Mouse (Mus musculus): Measurements from ENCODE around the gene Pms1. TPM values are rescaled to one million over a fixed set of nuclear protein-coding genes. Genes with fewer than 3 reads are reported as not detected.
"Not testable (repeated sequence)": the region's sequence is repeated elsewhere in the genome, so short reads cannot be mapped to it uniquely, and the experiment has no call there.

Gene Pms1
- polyA plus RNA-seq (2012; rRNA removed) = 0.92 and 2.1 TPM in 2 replicates

GRCm38 (mm10) chr1:53296581-53297383 is at the start of gene Pms1, which contains the start of the genes Ormdl1 and Gm28778:
Pms1 (minus strand) TSS chr1:53297018.
Ormdl1 (plus strand) TSS chr1:53297095.
Gm28778 (plus strand) TSS chr1:53297111.
- peak; percentile 80 for DNase-seq (ENCODE audit: low read depth, low spot score)
- WGBS = under 1% methylated on average over 66 of the region's 66 CpGs

GRCm38 (mm10) chr1:53341071-53341470 is 44.3 kb upstream of the Pms1 start:
- no peak for DNase-seq (ENCODE audit: low read depth, low spot score)
- 98% methylated on average over 2 of the region's 2 CpGs for WGBS

- not testable (repeated sequence) for DNase-seq (ENCODE audit: low read depth, low spot score)
- WGBS = 49% methylated on average over 2 of the region's 2 CpGs
These were observed 40.6 kb upstream of the Pms1 start for GRCm38 (mm10) chr1:53337403-53337802.

GRCm38 (mm10) chr1:53335465-53335864 is 38.6 kb upstream of the Pms1 start:
- no peak for DNase-seq (ENCODE audit: low read depth, low spot score)

GRCm38 (mm10) chr1:53333527-53333926 is 36.7 kb upstream of the Pms1 start:
- 71% methylated on average over 5 of the region's 5 CpGs for WGBS

GRCm38 (mm10) chr1:53324827-53325494 is 28.1 kb upstream of the Pms1 start:
- no peak for DNase-seq (ENCODE audit: low read depth, low spot score)
- 89% methylated on average over 5 of the region's 5 CpGs for WGBS

More at GRCm38 (mm10) chr1:53333527-53333926, 36.7 kb upstream of the Pms1 start:
- DNase-seq (ENCODE audit: low read depth, low spot score) = not testable (repeated sequence)

- WGBS = 49% methylated on average over 1 of the region's 1 CpGs
- no peak for DNase-seq (ENCODE audit: low read depth, low spot score)
These were observed 27.5 kb upstream of the Pms1 start for GRCm38 (mm10) chr1:53324277-53324676.

GRCm38 (mm10) chr1:53323254-53323653 is 26.4 kb upstream of the Pms1 start:
- whole genome bisulfite sequencing = 70% methylated on average over 5 of the region's 5 CpGs
- DNase-seq (ENCODE audit: low read depth, low spot score) = no peak

GRCm38 (mm10) chr1:53321662-53322344 is 25.0 kb upstream of the Pms1 start:
- no peak for DNase-seq (ENCODE audit: low read depth, low spot score)
- WGBS = 98% methylated on average over 4 of the region's 4 CpGs

- 1% methylated on average over 27 of the region's 27 CpGs for WGBS
These were observed 16.5 kb upstream of the Pms1 start, which contains the start of gene Osgepl1 for GRCm38 (mm10) chr1:53312989-53313967. Osgepl1 (plus strand) TSS chr1:53313624.

GRCm38 (mm10) chr1:53300506-53300905 is 3.7 kb upstream of the Pms1 start:
- no peak for DNase-seq (ENCODE audit: low read depth, low spot score)
- WGBS = 65% methylated on average over 4 of the region's 4 CpGs

More at GRCm38 (mm10) chr1:53312989-53313967, 16.5 kb upstream of the Pms1 start, which contains the start of gene Osgepl1:
- peak; percentile 67 for DNase-seq (ENCODE audit: low read depth, low spot score)

- 27% methylated on average over 3 of the region's 3 CpGs for WGBS
- no peak for DNase-seq (ENCODE audit: low read depth, low spot score)
These were observed 5.6 kb downstream of the Pms1 start for GRCm38 (mm10) chr1:53291197-53291596.

- no peak for DNase-seq (ENCODE audit: low read depth, low spot score)
These were observed 24.2 kb downstream of the Pms1 start for GRCm38 (mm10) chr1:53272646-53273045.

GRCm38 (mm10) chr1:53269901-53270300 is 26.9 kb downstream of the Pms1 start:
- DNase-seq (ENCODE audit: low read depth, low spot score) = no peak
- WGBS = 73% methylated on average over 3 of the region's 3 CpGs

GRCm38 (mm10) chr1:53264958-53265612 is 31.7 kb downstream of the Pms1 start:
- DNase-seq (ENCODE audit: low read depth, low spot score) = not testable (repeated sequence)

GRCm38 (mm10) chr1:53226063-53226462 is 70.8 kb downstream of the Pms1 start:
- 83% methylated on average over 1 of the region's 1 CpGs for WGBS

GRCm38 (mm10) chr1:53225616-53226015 is 71.2 kb downstream of the Pms1 start:
- no peak for DNase-seq (ENCODE audit: low read depth, low spot score)
- WGBS = 85% methylated on average over 3 of the region's 3 CpGs

More at GRCm38 (mm10) chr1:53226063-53226462, 70.8 kb downstream of the Pms1 start:
- no peak for DNase-seq (ENCODE audit: low read depth, low spot score)

- WGBS = 95% methylated on average over 1 of the region's 1 CpGs
- DNase-seq (ENCODE audit: low read depth, low spot score) = no peak
These were observed 72.0 kb downstream of the Pms1 start for GRCm38 (mm10) chr1:53224775-53225174.

- no peak for DNase-seq (ENCODE audit: low read depth, low spot score)
These were observed 86.7 kb downstream of the Pms1 start for GRCm38 (mm10) chr1:53210136-53210535.
